Mouse (Mus musculus) urinary bladder, postnatal 0 days (tissue): Measurements from ENCODE around the gene Omp. TPM values are rescaled to one million over a fixed set of nuclear protein-coding genes. Genes with fewer than 3 reads are reported as not detected.

Source experiments
- polyA plus RNA-seq: library from polyadenylated mRNA; unstranded; fragments of >200 nt; fragmentation: Nextera tagmentation; extraction: Ambion mirVana; gene quantifications from 2 replicates; pipeline ENCODE4 v1.2.1, GENCODE M21; 2015

Gene Omp
- polyA plus RNA-seq, result 1.1 and 1.6 TPM in 2 replicates

DNA sequence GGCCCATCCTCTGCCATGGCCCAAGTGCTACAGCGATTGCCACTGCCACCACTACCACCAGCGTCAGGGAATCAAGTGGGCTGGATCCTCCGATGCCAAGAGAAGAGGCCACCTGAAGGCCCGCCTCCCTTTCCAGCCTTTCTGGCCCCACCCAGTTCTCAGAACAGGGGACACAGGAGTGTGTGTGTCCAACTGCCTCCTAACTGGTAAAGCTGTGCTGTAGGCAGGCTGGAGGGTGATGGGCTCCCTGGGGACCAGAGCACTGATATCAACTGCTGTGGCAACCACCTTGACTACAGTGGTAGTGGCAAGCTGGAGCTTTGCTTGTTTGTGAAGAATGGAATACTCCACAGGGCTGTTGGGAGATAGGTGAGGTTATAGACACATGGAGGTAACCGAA, at the start of gene Omp:
Gene Omp, minus strand, starts transcription at position 101 of the 400 bp plus-strand sequence.

DNA sequence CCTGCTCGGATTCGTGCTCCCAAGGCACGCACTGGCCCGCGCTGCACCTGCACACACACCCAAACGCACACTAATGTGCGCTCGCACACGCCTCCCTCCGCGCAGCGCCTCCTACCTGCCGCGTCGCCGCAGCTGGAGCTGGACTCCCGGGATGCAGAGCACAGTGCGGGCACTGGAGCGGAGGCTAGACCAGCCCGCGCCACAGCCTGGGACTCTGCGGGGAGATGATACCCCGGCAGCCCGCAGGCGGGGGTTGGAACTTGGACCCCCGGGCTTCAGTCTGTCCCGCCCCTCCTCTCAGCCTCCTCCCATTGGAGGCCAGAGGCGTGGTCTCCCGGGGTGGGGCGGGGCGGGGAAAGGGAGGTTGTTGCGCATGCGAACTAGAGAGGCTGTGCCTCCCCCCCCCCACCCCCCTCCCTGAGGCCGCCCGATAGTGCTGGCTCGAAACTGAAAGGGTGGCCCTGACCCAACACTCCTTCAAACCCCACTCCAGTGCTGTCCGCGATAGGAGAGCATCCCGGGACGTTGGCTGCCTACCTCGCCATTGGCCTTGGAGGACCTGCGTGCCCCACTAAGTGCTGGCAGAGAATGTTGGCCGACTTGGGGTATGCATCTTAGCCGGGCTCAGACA, 32.7 kb upstream of the Omp start, which contains the start of gene Capn5:
Gene Capn5, minus strand, starts transcription at position 346 of the 631 bp plus-strand sequence.

DNA sequence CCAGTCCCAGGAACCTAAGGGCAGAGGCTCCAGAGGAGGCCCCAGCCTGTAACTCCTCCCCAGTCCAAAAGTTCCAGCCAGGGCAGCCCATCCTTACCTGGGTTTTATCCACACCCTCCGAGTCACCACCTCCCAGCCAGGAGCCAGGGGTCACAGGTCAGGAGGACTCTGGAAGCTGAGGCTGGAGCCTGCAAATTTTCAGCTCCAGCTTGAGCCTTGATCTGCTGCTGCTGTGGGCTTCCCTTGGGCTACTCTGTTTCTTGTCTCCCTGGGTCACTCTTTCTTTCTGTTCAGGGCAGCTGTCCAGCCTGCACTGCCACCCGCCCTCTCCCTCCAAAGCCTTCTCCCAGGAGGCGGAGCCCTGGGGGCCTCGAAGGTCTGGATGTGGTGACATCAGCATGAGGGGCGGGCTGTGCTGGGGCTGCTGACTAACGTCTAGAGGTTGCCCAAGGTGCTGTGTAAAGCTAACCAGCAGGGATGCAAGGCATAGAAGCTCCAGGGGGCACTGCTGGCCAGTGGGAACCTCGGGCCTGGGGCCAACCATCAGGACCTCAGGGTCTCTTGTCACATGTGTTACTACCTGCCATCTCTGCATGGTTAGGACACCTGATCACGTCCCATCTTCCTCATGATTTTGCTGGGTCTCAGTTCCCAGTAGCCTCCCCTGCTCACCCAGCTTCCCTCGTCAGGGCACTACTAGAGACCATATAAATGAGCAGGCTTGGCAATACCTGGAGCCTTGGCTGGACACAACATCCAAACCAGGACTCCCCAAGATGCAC, 25.9 kb downstream of the Omp start, which contains the start of gene Myo7a:
Gene Myo7a, minus strand, starts transcription at position 346 of the 782 bp plus-strand sequence.

Other genes starting within 250 kb of the Omp start
- not detected in 2 replicates for gene Gdpd4, start 225.5 kb downstream of the Omp start, polyA plus RNA-seq
- gene Myo7a, start 26.0 kb downstream of the Omp start, polyA plus RNA-seq, result 7.6 and 8.0 TPM in 2 replicates
- gene Capn5, start 32.8 kb upstream of the Omp start, polyA plus RNA-seq, result 24.1 and 26.1 TPM in 2 replicates
- not detected in 2 replicates for gene B3gnt6, start 54.0 kb upstream of the Omp start, polyA plus RNA-seq
- 34.2 and 35.7 TPM in 2 replicates for gene Acer3, start 175.7 kb upstream of the Omp start, polyA plus RNA-seq
- 7.9 and 8.6 TPM in 2 replicates for gene Tsku, start 215.8 kb upstream of the Omp start, polyA plus RNA-seq